Mouse (Mus musculus) cerebellum, postnatal 14 days (tissue): ENCODE measurements around the gene Vps41.

Experiments
- DNase-seq, 2 experiments: peaks; one replicate each; pipeline ENCODE4 v3.0.0; 2021; ENCODE audit warnings: mixed read lengths in 2 of 2

Gene Vps41

GRCm38 (mm10) chr13:18794454-18794853 is 77.4 kb downstream of the Vps41 start:
- no peak for DNase-seq

DNA sequence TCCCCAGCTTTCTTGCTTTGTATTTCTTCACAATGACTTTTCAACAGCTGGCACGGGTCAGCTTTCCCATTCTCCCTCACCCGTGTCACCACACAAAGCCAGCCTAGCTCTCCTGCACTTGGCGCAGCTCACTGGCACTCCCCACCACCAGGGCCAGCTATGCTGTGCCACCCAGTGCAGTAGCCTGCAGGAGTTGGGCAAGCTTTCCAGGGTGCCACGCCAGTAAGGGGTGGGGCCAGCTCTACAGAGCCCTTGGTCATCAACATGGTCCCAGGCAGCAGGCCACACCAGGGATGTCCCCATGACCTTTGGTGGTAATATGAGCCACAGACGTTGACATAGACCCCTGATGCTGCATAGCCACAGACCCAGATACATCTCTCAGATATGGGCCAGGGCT is 80.5 kb downstream of the Vps41 start:
- no peak for DNase-seq

GRCm38 (mm10) chr13:18800434-18800833 is 83.3 kb downstream of the Vps41 start:
- no peak for DNase-seq

GRCm38 (mm10) chr13:18809465-18809864 is 92.4 kb downstream of the Vps41 start:
- peak in 1 of 2 experiments; percentile 5 for DNase-seq

DNA sequence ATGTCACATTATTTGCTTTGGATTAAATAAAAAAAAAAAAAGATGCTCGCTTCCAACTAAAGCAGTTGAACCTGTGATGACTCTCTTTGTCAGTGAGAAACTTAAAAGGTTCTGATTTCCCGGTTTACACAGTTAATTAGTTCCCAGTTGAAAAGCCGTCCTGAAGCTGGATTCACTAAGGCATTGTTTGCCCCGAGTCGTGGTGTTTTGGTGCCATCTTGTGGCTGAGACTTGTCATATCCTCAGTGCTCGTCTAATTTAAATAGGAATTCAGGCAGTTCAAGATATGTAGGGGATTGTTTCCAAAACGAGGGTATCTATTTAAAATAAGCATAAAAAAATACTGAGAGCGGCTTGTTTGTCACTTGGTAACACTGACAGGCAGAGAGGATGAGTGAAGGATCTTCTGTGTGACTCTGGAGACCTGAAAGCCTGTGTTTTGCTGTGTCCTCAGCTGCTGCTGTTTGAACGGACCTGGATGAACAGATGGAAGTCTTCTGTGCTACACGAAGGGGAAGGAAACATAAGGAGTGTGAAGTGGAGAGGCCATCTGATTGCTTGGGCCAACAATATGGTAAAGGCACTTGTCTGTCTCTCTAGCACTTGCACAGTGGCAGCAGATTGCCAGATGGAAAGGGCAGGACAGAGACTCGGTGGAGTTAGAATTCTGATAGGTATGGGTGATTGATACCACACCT is 93.0 kb downstream of the Vps41 start:
- DNase-seq = peak; percentile 88

GRCm38 (mm10) chr13:18824420-18825123 is 107.5 kb downstream of the Vps41 start:
- no peak for DNase-seq

- no peak for DNase-seq
These were observed 109.9 kb downstream of the Vps41 start for GRCm38 (mm10) chr13:18827029-18827428.

GRCm38 (mm10) chr13:18830486-18830885 is 113.4 kb downstream of the Vps41 start:
- no peak for DNase-seq

- DNase-seq = no peak
These were observed 122.1 kb downstream of the Vps41 start for GRCm38 (mm10) chr13:18839231-18839630.

DNA sequence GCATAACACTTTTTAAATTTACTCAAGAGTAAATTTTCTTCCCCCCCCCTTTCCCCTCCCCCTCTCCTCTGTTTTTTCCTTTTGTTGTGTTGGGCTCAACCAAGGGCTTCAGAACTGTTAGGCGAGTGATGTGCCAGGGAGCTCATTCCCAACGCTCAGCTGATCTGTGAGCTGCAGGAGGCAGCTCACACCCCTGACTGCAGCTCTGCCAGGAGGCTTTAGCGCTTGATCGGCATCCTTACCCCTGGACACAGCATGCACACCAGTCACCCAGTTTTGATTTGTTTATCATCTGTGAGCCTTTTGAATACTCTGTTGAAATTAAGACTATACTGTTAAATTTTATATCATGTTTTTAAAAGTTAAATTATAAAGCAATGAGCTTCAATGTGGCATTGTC is 123.3 kb downstream of the Vps41 start:
- no peak for DNase-seq

DNA sequence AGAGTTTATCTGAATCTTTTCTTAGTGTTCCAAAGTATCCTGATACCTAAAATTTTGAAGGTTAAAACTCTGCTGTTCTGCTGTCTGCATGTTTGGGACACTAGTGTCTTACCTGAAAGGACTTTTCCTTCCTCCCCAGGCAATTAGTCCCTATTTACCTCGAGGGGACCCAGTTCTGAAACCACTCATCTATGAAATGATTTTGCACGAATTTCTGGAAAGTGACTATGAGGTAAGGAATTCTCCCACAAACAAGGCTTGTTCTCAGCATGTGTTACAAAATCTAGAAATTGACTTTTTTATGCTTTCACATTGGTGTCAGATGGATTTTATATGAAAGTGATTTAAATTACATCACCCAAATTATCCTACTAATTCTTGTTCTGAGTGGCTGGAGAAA is 123.9 kb downstream of the Vps41 start:
- DNase-seq = no peak

DNA sequence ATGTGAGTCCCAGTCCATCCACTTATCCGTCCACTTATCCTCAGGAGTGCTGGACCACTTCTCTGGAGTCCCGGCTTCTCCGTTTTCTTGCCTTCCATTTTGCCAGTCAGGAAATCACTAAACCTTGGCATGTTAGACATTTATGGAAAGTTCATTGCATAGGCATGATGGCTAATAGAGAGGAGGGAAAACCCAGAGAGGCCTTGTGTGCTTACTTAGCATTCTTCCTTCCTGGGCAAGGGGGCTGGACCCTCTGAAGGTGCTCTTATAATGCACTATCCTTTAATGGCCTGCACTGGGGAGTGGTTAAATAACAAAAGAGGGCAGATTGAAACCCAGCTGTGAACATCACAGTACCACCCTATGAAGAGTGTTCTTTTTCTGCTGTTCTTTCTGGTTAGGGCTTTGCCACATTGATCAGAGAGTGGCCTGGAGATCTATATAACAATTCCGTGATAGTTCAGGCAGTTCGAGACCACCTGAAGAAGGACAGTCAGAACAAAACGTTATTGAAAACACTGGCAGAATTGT is 124.7 kb downstream of the Vps41 start:
- DNase-seq = no peak

DNA sequence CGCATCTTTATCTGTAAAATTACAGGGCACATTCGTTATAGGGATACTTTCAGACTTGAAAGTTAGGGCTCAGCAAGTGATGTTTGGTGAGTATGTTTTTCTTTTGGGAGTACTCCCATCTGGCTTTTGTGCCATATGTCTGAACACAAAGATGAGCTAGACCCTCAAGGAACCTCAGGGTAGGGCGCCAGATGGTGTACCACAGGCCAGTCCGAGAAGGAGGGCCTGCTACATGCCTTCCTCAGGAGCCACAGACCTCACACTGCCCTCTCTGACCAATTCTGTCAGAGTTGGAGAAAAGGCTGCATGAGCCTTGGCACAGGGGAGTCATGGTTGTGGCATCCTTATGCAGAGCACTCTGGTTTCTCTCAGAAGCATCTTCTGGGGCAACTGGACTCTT is 125.5 kb downstream of the Vps41 start:
- DNase-seq = peak; percentile 12 to 16

DNA sequence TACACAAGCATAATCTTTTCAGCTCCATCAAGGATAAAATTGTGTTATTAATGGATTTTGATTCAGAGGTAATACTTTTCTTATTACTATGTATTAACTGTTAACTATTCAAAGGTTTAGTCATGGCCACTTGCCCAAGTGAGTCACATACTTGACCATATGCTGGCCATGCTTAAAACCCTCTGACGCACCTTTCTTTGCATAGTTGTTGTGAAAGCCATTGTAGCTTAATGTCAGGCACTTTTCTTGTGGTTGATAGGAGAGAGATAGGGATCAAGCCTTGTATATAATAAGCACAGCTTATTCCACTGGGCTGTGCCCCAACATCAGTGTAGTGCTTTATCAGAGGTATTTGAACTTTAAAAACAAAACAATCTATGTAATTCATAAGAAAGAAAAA is 126.5 kb downstream of the Vps41 start:
- DNase-seq = no peak

- no peak for DNase-seq
These were observed 130.3 kb downstream of the Vps41 start for GRCm38 (mm10) chr13:18847386-18847785.

GRCm38 (mm10) chr13:18849563-18849962 is 132.5 kb downstream of the Vps41 start:
- no peak for DNase-seq

GRCm38 (mm10) chr13:18851182-18851581 is 134.1 kb downstream of the Vps41 start:
- no peak for DNase-seq

DNA sequence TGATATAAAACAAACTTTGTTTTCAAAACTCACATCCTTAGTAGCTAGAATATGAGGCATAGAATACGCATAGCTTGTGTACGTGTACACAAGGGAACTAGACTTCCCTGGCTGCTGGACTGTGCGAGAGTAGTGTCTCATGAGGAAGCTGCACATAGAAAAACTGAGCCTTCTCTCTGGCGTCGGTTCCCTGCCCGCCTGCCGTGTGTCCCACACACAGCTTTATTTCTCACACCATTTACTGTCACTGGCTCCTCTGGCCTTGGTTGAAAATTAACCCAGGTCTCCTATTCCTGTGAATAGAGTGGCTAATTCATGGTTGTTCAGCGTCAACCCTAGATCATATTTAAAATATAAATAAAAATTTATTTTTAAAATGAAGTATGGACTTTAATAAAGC is 135.6 kb downstream of the Vps41 start:
- no peak for DNase-seq

DNA sequence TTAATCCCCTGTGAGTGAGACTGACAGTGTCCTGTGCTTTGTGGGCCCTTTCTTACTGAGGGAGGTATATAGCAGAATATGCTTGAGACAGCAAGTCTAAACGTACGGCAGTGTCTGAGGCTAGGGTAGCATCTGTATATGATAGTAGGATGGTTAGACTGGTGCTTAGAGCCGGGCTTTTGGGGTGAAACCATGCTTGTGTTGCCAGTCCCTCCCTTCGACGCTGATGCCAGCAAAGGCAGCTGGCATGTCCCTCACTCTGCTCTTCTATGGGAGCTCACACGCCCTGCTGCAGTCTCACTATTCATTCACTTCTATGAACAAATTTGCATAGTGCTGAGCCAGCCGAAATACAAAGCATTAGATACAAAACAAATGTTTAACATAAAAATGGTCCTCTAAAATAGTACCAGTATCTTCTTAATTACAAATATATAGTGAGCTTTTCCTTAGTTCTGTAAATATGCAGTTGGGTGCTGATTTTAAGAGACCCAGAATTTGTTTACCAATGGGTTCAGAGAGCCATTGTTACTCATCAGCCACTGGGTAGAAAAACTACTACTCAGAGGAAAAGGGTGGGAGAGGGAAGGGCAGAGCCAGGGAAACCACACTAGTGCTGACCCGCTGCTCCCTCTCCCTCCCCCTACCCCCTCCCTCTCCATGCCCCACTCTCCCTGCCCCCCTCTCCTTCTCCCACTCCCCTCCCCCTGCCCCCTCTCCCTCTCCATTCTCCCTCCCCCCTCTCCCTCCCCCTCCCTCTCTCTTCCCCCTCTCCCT is 139.1 kb downstream of the Vps41 start:
- DNase-seq = peak; percentile 26 to 28

DNA sequence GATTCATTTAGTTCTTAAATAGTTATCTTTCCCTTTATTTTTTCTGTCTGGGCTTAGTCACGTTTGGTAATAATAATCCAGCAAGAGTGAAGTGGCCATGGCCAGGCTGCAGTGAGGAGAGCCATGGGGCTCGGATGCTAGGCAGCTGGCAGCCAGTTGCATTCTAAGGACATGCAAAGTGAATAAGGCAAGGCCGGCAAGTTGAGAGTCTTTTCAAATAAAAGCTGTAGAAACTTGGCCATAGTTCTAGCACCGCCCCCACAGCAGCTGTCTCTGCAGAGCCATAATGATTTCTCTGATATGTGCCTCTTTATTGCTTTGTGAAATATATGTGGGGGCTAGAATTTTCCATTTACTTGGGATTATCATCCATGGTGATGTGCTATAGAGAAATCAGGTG is 141.1 kb downstream of the Vps41 start:
- DNase-seq = no peak

GRCm38 (mm10) chr13:18859389-18859788 is 142.3 kb downstream of the Vps41 start:
- DNase-seq = no peak

- DNase-seq = peak; percentile 60 to 67
These were observed 151.0 kb downstream of the Vps41 start for GRCm38 (mm10) chr13:18868030-18868490.

DNA sequence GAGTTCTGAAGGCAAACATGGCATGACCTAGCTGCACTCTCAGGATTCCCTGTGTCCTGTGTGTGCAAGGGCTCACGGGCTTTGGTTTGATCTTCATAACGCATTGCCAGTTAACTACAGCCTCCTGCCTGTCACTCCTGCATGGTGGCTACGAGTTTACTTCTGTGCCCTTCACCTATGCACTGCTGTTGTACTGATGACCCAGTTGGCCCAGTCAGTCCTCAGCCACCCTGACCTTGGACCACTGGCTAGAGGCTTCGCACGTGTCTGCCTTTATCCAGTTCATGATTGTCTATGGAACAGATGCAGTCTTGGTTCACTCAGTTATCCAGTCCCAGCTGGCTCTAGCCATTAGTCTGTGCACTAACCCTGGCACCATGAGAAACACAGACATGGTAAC is 151.7 kb downstream of the Vps41 start:
- no peak for DNase-seq
